Mouse (Mus musculus): ENCODE results near the gene Sec62. TPM values are rescaled to one million over a fixed set of nuclear protein-coding genes. Genes with fewer than 3 reads are reported as not detected.

The Sec62 gene
- polyA plus RNA-seq, 1 experiment from 2014 or later, result 95.2 TPM

Other genes with a start within 250 kb of the Sec62 start
- 10.3 and 15.5 TPM in 2 replicates for gene Mecom, start 244.9 kb upstream of the Sec62 start, polyA plus RNA-seq (2015; fragmentation: Nextera tagmentation; extraction: Ambion mirVana)
- gene Actrt3, start 192.9 kb upstream of the Sec62 start, polyA plus RNA-seq (2015; fragmentation: Nextera tagmentation; extraction: Ambion mirVana), result 0.10 TPM in 1 of 2 replicates, not detected in the other
- gene Mynn, start 190.8 kb upstream of the Sec62 start, polyA plus RNA-seq (2015; fragmentation: Nextera tagmentation; extraction: Ambion mirVana), result 33.2 and 35.6 TPM in 2 replicates
- not detected in 2 replicates for gene Lrriq4, start 148.4 kb upstream of the Sec62 start, polyA plus RNA-seq (2015; fragmentation: Nextera tagmentation; extraction: Ambion mirVana)
- 1.3 and 1.4 TPM in 2 replicates for gene Lrrc34, start 145.0 kb upstream of the Sec62 start, polyA plus RNA-seq (2015; fragmentation: Nextera tagmentation; extraction: Ambion mirVana)
- gene Lrrc31, start 93.0 kb upstream of the Sec62 start, polyA plus RNA-seq (2015; fragmentation: Nextera tagmentation; extraction: Ambion mirVana), result not detected in 2 replicates
- not detected in 2 replicates for gene Samd7, start 46.6 kb upstream of the Sec62 start, polyA plus RNA-seq (2015; fragmentation: Nextera tagmentation; extraction: Ambion mirVana)
- 3.1 and 3.9 TPM in 2 replicates for gene Gpr160, start 63.1 kb downstream of the Sec62 start, polyA plus RNA-seq (2015; fragmentation: Nextera tagmentation; extraction: Ambion mirVana)
- 8.1 and 9.4 TPM in 2 replicates for gene Phc3, start 176.5 kb downstream of the Sec62 start, polyA plus RNA-seq (2015; fragmentation: Nextera tagmentation; extraction: Ambion mirVana)
- 39.0 and 39.3 TPM in 2 replicates for gene Prkci, start 202.9 kb downstream of the Sec62 start, polyA plus RNA-seq (2015; fragmentation: Nextera tagmentation; extraction: Ambion mirVana)